Mouse (Mus musculus): ENCODE measurements at regions not wholly inside any gene's neighbourhood (a gene's known extent, or its start where the extent isn't known, plus 50 kb on each side); places are given as distances from the start of the nearest gene placed in this dataset.

GRCm38 (mm10) chr2:138123331-138123730 is 133.0 kb upstream of the Btbd3 start:
- no peak for DNase-seq (ENCODE audit: low read depth)

GRCm38 (mm10) chr2:138120868-138121267 is 135.5 kb upstream of the Btbd3 start:
- DNase-seq (ENCODE audit: low read depth): no peak

GRCm38 (mm10) chr2:138120131-138120530 is 136.2 kb upstream of the Btbd3 start:
- DNase-seq (ENCODE audit: low read depth): no peak

DNA sequence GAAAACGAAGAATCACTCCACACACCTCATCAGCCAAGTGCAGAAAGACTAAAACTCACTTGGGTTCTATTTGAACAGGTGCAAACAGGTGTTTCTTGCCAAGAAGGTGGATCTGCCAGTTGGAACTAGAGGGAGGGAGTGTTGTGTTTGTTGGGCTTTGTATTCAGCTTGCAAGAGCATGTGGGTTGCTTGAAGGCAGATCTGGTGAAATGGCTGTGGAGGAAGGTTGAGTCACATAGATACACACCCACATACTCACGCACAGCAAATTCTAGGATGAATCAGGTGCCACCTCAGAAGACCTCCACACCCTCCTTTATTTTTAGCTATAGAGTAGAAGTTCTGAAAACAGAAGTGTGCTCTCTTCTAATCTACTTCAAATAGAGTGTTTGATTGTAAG is 156.6 kb upstream of the Btbd3 start:
- DNase-seq (ENCODE audit: low read depth): no peak

- no peak for DNase-seq (ENCODE audit: low read depth)
Observed at GRCm38 (mm10) chr2:138085390-138085789, 171.0 kb upstream of the Btbd3 start.

DNA sequence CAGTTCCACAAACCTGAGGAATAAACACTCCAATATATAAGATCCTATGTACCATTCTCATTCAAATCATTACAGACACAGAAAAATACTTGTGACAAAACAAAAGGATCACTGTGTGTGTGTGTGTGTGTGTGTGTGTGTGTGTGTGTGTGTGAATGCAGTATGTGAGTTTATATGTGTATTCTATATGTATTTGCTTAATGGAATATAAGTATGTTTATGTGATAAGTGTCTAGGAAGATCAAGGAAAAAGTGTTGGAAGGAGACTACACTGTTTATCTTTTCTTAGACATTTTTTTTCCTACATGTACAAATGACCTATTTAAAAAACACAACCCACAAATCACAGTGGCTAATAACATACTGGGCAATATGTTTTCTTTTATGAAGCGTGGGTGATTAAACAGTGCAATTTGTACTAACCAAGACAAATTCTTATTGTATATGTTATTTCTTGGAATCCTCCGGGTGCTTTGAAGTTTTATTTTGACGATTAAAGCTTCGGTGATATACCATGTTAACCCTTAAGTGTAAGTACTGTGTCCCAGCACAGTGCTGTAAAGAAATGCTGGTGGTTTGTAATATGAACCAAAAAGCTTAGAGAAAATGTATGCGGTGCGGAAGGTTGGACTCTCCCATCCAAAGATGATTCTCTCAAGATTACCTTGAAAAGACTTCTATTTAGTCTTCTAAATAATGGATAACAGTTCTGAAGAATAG is 171.6 kb upstream of the Btbd3 start:
- no peak for DNase-seq (ENCODE audit: low read depth)

DNA sequence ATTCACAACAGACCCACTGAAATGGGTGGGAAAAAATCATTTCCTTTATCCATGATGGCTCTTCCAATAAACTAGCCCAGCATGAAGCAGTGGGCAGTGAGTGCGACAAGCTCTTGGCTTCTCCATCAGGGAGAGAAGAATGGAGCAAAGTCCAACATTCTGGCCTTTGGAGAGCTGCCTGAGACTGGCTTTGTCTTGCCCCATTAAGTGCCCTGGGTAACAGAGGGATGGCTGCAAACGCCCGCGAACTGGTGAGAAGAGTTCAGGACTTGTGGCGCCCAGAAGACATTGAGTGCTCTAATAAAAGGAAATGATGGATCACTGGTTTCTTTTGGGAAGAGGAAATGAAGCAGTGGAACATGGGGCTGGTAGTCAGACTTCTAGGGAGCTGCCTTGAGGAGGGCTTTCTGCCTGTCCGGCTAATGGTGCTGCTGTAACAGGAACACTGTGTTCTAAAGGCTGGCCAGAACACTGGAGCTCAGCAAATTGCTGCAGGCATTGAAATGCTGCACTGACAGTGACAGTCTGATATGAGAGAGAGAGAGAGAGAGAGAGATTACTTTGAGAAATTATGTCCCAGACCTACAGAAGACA is 182.2 kb upstream of the Btbd3 start:
- no peak for DNase-seq (ENCODE audit: low read depth)

DNA sequence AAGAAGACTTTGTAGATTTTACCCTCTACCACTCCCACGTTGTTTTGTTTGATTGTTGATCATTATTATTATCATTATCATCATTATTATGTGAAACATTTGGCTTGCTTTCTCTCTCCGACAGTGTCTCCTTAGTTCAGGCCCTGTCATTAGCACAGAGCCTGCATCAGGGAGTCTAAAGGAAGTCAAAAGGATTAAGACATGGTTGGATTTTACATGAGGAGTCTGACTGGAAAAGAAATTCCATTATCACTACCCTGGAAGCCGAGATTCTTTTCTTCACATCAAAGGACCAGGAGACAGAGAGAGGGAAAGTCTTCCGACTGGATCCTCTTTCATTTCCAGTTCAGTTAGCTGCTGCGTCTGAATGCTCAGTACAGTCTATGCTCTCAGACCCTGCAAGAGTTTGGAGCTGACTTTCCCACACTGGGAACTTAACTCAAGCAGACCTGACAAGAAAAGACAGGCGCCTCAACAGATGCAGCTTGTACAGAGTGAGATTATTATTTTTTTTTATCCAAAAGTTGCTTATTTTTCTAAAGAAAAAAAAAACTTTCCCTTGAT is 184.1 kb upstream of the Btbd3 start:
- DNase-seq (ENCODE audit: low read depth): no peak

DNA sequence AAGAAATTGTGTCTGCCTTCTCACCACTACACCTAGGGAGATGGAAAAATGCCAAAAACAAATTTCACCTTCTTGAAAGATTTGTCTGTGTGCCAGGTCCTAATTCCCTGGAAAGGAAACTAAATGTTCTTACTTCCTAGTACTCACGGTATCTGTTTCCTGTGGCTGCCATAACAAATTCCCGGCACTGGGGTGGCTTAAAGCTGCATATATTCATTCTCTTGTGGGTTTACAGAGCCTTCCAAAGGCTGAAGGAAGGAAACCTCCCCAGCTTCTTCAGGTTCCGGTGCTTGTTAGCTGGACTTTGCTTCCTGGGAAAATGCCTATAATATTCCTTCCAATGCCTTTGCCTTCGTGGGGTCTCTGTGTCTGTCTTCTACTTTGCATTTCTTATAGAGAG is 203.3 kb upstream of the Btbd3 start:
- no peak for DNase-seq (ENCODE audit: low read depth)

DNA sequence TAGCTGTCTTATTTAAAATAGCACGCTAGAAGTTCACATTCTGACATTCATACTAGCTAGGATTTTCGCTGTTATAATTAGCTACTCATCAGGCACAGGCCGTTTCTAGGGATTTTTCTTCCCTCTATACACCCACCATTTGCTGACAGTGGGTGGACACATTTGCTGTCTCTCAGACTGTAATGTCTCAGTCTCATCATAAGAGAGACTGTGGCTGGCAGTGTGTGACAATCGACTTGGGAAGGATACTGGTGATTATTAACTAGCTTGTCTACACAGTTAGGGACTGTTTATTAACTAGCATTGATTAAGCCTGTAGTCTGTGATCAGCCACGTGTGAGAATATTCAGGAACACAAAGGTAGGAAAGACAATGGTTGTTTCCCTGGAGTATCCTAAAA is 208.0 kb upstream of the Btbd3 start:
- DNase-seq (ENCODE audit: low read depth): no peak

DNA sequence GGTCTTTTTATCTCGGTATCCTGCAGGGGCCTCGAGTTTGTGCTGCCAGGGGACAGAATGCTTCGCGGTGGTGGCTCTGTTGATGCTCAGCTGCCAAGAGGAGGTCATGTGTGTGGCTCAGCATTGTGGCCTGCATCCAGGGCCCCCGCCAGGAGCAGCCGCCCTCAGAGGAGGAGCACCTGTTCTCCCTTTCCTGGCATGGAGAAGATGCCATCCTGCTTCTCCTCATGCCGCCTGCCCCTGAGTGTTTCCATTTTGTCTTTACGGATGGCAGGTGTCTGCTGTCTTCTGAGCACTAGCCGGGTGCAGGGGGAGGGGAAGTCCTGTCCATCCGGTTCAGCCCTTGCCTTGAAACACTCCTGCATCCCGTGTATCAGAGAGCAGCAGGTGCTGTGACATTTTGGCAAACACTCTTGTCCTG is 208.6 kb upstream of the Btbd3 start:
- DNase-seq (ENCODE audit: low read depth): no peak

GRCm38 (mm10) chr2:138047361-138047760 is 209.0 kb upstream of the Btbd3 start:
- no peak for DNase-seq (ENCODE audit: low read depth)

DNA sequence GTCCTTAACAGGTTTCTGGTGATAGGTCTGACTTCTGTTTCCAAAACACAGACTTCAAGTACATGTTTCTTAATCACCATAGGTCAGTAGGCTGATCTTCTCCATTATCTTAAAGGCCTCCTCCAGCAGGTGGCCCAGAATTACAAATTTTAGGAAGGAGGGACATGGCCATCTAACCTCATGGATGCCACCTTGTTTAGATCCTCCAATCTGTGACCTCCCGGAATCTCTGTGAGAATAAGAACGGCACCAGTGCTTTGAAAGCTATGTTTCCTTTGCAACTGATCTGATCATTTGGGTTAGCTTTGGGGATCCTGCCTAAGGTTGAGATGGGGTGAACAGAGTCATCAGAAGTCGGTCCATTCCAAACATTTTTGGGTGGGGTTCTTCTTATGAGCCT is 209.4 kb upstream of the Btbd3 start:
- no peak for DNase-seq (ENCODE audit: low read depth)

- DNase-seq (ENCODE audit: low read depth): no peak
Observed at GRCm38 (mm10) chr2:138045933-138046642, 210.3 kb upstream of the Btbd3 start.

- DNase-seq (ENCODE audit: low read depth): no peak
Observed at GRCm38 (mm10) chr2:138040706-138041105, 215.7 kb upstream of the Btbd3 start.

DNA sequence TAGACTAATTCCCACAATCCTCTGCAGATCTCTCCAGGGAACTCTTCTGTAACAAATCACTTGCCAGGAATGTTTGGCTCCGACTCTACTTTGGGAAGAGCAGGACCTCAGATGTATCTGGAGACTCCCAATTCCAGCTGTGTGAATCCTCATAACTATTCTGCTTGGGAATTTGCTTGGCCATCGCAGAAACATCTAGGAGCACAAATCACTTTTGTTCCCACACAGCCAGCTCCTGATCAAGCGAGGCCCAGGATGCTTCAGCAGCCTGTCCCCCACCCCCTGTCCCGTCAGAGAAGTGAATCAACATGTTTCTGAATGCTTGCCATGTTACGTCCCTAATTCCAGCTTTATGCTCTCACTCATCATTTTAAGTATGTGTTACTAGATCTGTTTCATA is 216.1 kb upstream of the Btbd3 start:
- no peak for DNase-seq (ENCODE audit: low read depth)

- DNase-seq (ENCODE audit: low read depth): no peak
Observed at GRCm38 (mm10) chr2:138034123-138034736, 222.1 kb upstream of the Btbd3 start.

GRCm38 (mm10) chr2:138033379-138034122 is 222.8 kb upstream of the Btbd3 start:
- DNase-seq (ENCODE audit: low read depth): no peak

DNA sequence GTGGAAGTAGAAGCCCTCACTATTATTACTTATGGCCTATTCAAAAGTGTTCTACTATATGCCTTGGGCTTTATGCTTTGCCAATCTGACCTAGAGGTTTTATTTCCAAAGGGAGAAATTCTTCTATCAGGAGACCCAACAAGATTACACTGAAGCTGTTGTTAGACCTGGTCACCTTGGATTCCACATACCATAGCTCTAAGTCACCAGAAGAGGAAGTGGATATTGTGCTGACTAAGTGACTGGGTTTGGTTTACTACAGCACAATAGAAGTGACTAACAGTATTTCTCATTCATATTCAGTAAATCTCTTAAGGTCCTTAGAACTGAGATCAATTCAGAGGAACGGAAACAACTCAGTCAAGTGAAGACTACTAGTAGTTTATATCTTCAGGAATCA is 229.0 kb upstream of the Btbd3 start:
- DNase-seq (ENCODE audit: low read depth): no peak

DNA sequence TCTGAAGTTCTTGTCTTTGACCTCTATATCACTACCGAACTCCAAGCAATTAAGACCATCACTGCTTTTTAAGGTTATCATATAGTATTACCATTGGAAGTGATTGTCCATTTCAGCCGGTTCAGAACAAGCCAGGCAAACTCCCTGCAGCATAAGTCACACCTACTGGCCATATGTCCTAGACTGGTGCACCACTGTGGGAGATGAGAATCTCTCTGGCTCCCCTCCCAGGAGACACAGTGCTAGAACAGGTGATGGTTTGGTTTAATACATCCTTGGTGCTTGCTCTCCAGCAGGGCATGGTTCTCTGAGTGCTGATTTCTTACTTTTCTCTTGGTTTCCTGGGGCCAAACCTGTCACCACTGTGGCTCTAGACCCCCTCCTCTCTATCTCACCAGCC is 232.8 kb upstream of the Btbd3 start:
- DNase-seq (ENCODE audit: low read depth): no peak

GRCm38 (mm10) chr2:137981766-137982165 is 274.6 kb upstream of the Btbd3 start:
- no peak for DNase-seq (ENCODE audit: low read depth)

GRCm38 (mm10) chr2:137977767-137978166 is 278.6 kb upstream of the Btbd3 start:
- no peak for DNase-seq (ENCODE audit: low read depth)
